Mouse (Mus musculus) liver, postnatal 0 days (tissue): Measurements from ENCODE around the gene Fzd10.

Experiments
- CTCF ChIP-seq: sonication (generic); IDR thresholded peaks from 2 replicates; pipeline ENCODE4 v1.5.1; 2016; ENCODE audit warnings: antibody characterized with exemption, low read depth
- EP300 ChIP-seq: IDR thresholded peaks from 2 replicates; pipeline ENCODE4 v1.6.1; 2016; ENCODE audit warnings: antibody characterized with exemption, low read depth, mild to moderate bottlenecking

DNA sequence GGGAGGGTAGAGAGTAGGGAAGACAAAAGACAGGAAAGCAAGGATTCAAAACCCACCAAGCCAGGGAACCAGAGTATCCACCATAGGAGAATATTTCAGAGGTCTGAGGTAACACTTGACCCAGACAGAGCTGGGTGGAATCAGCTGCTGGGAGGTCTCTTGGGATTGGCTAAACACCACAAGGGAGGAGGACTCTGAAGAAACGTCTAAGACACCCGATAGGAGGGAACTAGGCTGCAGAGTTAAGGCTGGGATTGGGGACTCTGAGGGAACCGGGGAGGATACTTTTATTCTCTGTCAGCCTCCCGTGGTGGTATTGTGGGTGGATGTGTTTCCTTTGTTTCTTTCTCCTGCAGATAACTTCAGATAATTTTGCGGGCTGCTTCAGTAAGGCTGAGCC, 31.7 kb upstream of the Fzd10 start:
- TF ChIP-seq CTCF (no peak), EP300 (no peak)
